Mouse (Mus musculus) liver, postnatal 0 days (tissue): ENCODE measurements at regions not wholly inside any gene's neighbourhood (a gene's known extent, or its start where the extent isn't known, plus 50 kb on each side); places are given as distances from the start of the nearest gene placed in this dataset.

Experiments used
- CTCF ChIP-seq: sonication (generic); IDR thresholded peaks from 2 replicates; pipeline ENCODE4 v1.5.1; 2016; ENCODE audit warnings: antibody characterized with exemption, low read depth
- EP300 ChIP-seq: IDR thresholded peaks from 2 replicates; pipeline ENCODE4 v1.6.1; 2016; ENCODE audit warnings: antibody characterized with exemption, low read depth, mild to moderate bottlenecking

- TF ChIP-seq CTCF (no peak), EP300 (no peak)
Measured at GRCm38 (mm10) chr1:35706336-35706735, 361.9 kb upstream of the Hs6st1 start.
